Mouse (Mus musculus): ENCODE results near the gene Dact1.

Dact1 gene

GRCm38 (mm10) chr12:71337896-71338463 lies 28.3 kb downstream of the Dact1 start:
- no peak for DNase-seq (ENCODE audit: low spot score)

GRCm38 (mm10) chr12:71339142-71339848 lies 29.6 kb downstream of the Dact1 start:
- DNase-seq (ENCODE audit: low spot score), result no peak

- no peak for DNase-seq (ENCODE audit: low spot score)
Observed at GRCm38 (mm10) chr12:71342397-71342796, 32.7 kb downstream of the Dact1 start.

- DNase-seq (ENCODE audit: low spot score), result no peak
Observed at GRCm38 (mm10) chr12:71345471-71345870, 35.8 kb downstream of the Dact1 start.

- DNase-seq (ENCODE audit: low spot score), result no peak
Observed at GRCm38 (mm10) chr12:71346071-71346470, 36.4 kb downstream of the Dact1 start.

GRCm38 (mm10) chr12:71348401-71348896 lies 38.8 kb downstream of the Dact1 start:
- DNase-seq (ENCODE audit: low spot score), result no peak

- no peak for DNase-seq (ENCODE audit: low spot score)
Observed at GRCm38 (mm10) chr12:71350077-71350476, 40.4 kb downstream of the Dact1 start.

- no peak for DNase-seq (ENCODE audit: low spot score)
Observed at GRCm38 (mm10) chr12:71354656-71355055, 45.0 kb downstream of the Dact1 start.

GRCm38 (mm10) chr12:71355092-71355491 lies 45.4 kb downstream of the Dact1 start:
- DNase-seq (ENCODE audit: low spot score), result no peak

GRCm38 (mm10) chr12:71361616-71362015 lies 51.9 kb downstream of the Dact1 start:
- peak; percentile 2 for DNase-seq (ENCODE audit: low spot score)

- DNase-seq (ENCODE audit: low spot score), result no peak
Observed at GRCm38 (mm10) chr12:71362425-71362824, 52.7 kb downstream of the Dact1 start.

- no peak for DNase-seq (ENCODE audit: low spot score)
Observed at GRCm38 (mm10) chr12:71364106-71364505, 54.4 kb downstream of the Dact1 start.

- no peak for DNase-seq (ENCODE audit: low spot score)
Observed at GRCm38 (mm10) chr12:71364531-71364930, 54.8 kb downstream of the Dact1 start.

GRCm38 (mm10) chr12:71365208-71365607 lies 55.5 kb downstream of the Dact1 start:
- no peak for DNase-seq (ENCODE audit: low spot score)

- no peak for DNase-seq (ENCODE audit: low spot score)
Observed at GRCm38 (mm10) chr12:71366175-71366574, 56.5 kb downstream of the Dact1 start.

- no peak for DNase-seq (ENCODE audit: low spot score)
Observed at GRCm38 (mm10) chr12:71368631-71369030, 58.9 kb downstream of the Dact1 start.

All from c-Kit-positive CD71-positive TER-119-positive erythroid progenitor cells, embryonic 14.5 days (primary cell).